Mouse (Mus musculus) mouse trophoblast stem cell (cell line): ENCODE data around the gene Dnase2a.

ENCODE experiments used
- in situ Hi-C, 2 experiments: fragments of 300-500 bp; cut with MseI, MboI; formaldehyde crosslinking; loops; 2 replicates in 1 of 2; 3 replicates in 1 of 2; pipeline ENCODE4 v1.15.1; 2025

Gene Dnase2a

DNA sequence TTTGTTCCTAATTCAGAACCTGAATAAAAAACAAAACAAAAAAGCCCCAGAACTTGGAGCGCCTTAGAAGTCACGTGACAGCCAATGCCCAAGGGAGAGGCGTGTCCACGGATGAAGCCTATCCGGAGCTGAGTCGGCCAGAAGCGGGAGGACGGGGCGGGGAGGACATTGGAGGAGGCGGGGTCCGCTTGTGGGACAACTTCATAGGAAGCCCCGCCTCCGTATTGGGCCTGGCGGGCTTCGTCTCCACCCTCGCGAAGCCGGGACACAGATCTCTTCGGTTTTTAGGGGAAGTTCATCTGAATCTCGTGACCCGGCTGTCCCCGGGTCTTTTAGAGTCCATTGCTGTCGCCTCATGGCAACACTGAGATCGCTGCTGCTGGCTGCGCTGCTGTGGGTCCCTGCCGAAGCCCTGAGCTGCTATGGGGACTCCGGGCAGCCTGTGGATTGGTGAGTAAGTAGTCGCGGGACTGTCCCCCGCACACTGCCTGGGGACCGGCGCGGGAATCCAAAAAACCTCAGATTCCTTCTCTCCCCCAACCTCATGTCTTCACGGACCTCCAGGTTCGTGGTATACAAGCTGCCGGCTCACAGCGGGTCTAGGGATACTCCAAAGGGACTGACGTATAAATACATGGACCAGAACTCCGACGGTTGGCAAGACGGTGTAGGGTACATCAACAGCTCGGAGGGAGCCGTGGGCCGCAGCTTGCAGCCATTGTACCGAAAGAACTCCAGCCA lies at the start of gene Dnase2a:
Gene Dnase2a, plus strand, starts transcription at position 140 of the 741 bp plus-strand sequence.
- in situ Hi-C loops, result no loop called here

- in situ Hi-C loops, result no loop called here
Measured at GRCm38 (mm10) chr8:84871376-84872308, 36.7 kb upstream of the Dnase2a start, which contains the start of gene Syce2. Gene Syce2, plus strand, starts transcription at chr8:84872111.

DNA sequence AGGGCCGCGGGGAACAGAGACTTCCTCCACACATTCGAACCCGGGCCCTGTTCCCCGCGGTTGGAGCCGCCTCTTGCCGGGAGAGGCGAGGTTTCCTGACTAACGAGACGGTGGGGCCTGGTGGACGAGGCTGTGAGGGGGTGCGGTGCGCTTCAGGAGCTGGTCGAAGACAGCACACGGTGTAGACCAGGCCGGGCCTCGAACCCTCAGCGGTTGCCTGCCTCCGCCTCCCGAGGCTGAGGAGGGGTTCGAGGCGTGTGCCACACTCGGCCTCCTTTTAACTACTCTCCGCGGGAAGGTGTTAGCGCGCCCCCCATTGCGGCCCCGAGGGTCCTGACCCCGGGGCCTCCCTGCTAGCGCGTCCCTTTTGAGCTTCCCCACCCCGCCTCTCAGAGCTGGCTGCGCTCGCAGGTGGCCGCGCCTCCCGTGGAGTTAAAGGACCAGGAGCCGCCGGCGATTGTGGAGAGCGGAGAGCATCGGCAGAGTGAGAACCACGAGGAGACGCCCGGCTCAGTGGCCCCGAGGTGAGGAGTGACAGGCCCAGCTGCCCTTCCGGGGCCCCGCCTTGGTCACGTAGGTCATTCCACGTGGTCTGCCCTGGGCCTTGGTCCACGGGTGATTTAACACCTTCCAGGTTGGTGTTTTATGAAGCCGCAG lies 35.9 kb upstream of the Dnase2a start:
- in situ Hi-C loops, result no loop called here

DNA sequence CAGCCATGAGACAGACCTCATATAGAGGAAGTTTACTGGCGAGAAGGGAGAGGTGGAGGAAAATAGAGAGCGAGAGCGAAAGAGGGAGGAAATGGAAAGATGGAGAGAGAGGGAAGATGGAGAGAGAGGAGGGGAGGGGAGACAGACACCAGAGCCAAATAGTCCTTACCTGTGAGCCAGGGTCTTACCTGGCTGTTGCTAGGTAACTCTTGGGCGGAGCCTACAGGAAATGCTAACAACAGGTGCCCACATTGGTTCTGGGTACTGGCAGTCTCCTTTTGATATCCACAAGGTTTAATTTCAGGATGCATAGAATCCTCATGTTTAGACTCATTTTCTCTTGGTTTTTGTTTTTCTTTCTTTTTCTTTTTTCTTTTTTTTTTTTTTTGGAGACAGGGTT lies 35.3 kb upstream of the Dnase2a start:
- in situ Hi-C loops, result no loop called here

DNA sequence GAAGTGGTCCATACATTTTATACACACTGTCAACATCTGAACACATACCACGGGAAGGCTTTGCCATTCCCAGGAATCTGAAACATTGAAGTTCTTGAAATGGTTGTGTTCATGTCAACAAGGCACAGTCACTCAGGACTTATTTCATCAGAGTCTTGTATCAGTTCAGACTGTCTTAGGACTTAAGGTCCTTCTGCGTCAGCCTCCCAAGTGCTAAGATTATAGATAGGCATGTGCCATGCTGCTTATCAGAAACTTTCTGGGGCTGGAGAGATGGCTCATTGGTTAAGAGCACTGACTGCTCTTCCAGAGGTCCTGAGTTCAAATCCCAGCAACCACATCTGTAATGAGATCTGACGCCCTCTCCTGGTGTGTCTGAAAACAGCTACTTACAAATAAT lies 34.0 kb upstream of the Dnase2a start:
- in situ Hi-C loops, result no loop called here

- in situ Hi-C loops, result no loop called here
Measured at GRCm38 (mm10) chr8:84877297-84878035, 30.9 kb upstream of the Dnase2a start.

DNA sequence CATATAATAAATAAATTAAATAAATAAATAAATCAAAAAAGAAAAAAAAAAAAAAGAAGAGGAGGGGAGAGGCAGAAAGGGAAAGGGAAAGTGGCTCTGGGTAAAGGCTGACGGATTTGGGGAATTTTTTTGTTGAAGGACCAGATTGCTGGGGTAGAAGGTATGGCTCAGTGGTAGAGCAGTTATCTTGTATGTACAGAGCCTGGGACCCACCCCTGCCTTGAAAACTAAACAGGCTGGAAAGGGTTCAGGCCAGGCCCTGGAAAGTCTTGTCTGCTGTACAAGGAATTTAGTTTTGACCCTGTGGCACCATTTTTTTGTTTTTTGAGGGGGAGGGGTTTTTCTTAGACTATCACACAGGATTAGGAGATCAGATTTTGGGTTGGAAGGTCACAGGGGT lies 29.4 kb upstream of the Dnase2a start:
- in situ Hi-C loops, result no loop called here

- in situ Hi-C loops, result no loop called here
Measured at GRCm38 (mm10) chr8:84884728-84885127, 23.6 kb upstream of the Dnase2a start.

DNA sequence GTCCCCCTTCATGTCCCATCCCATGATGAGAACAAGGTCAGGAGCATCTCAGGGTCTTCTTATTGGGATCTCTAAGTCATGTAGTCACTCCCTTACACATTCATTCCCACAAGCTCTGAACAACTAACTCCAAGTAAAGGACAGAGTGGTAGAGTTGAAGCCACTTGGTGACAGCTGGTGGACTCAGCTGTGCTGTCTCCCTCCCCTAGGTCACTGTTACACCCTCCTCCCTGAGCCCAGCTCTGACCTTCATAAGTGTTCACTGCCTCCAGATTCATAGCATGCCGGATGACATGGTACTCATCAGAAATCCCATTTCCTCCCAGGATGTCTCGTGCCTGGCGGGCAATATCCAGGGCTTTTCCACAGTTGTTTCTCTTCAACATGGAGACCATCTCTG lies 20.1 kb upstream of the Dnase2a start:
- in situ Hi-C loops, result no loop called here

GRCm38 (mm10) chr8:84889141-84889540 lies 19.2 kb upstream of the Dnase2a start:
- in situ Hi-C loops, result no loop called here

GRCm38 (mm10) chr8:84892993-84893708 lies 15.2 kb upstream of the Dnase2a start:
- in situ Hi-C loops, result no loop called here

DNA sequence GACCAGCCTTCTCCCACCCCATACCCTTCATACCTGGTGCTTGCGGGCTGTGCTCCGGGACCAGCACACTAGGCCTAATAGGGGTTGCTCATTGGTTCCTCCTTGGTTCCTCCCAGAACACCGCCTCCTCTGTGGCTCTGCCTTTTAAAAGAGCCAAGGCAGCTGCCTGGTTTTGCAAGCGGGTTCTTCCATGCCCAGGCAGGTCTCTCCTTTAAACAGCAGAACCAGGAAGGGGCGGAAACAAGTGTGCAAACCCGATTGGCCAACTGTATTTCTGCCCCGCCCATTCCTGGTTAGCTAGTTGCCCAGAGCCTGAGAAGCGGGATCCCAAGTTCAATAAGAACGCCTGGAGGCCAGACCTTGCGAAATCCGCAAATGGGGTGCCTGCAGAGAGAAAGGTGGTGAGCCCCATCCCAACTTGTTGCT lies 14.6 kb upstream of the Dnase2a start, which contains the start of gene Gcdh:
Gene Gcdh, minus strand, starts transcription at position 213 of the 426 bp plus-strand sequence.
- in situ Hi-C loops, result no loop called here

GRCm38 (mm10) chr8:84895963-84896362 lies 12.4 kb upstream of the Dnase2a start:
- in situ Hi-C loops, result no loop called here

DNA sequence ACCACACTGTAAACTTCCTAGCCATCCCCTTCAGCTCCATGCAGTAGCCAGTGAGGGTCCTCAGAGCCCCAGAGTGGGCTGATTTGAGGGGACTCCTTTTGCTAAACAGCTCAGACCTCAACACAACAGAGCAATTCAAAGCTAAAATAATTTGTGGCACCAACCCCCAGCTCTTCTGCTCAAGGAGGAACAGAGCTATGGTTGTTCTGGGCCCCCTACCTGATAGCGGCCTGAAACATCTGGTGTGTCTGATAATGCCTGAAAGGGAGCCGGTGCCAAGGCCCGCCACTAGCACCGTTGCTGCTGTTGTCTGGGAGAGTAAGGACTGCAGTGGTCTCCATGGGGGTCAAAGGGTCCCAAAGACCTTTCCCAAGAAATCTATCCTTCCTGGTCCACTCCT lies 7.3 kb upstream of the Dnase2a start:
- in situ Hi-C loops, result no loop called here

DNA sequence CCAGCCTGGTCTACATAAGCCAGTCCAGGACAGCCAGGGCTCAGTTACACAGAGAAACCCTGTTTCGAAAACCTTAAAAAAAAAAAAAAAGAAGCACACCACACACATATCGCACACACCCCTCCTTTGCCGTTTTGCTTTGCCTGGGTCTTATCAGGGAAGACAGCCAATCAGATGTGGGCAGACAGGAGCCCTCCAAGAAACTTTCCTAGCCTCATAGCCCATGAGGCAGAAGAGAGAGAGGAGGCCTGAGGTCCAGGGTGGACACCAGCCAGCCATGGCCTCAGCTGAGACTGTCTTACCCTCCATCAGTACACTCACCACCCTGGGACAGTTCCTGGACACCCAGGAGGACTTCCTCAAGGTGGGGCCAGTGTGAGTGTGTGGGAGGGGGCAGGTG lies 6.6 kb upstream of the Dnase2a start, which contains the start of gene Klf1:
Gene Klf1, plus strand, starts transcription at position 177 of the 400 bp plus-strand sequence.
- in situ Hi-C loops, result no loop called here

- in situ Hi-C loops, result no loop called here
Measured at GRCm38 (mm10) chr8:84902367-84902919, 5.9 kb upstream of the Dnase2a start.

DNA sequence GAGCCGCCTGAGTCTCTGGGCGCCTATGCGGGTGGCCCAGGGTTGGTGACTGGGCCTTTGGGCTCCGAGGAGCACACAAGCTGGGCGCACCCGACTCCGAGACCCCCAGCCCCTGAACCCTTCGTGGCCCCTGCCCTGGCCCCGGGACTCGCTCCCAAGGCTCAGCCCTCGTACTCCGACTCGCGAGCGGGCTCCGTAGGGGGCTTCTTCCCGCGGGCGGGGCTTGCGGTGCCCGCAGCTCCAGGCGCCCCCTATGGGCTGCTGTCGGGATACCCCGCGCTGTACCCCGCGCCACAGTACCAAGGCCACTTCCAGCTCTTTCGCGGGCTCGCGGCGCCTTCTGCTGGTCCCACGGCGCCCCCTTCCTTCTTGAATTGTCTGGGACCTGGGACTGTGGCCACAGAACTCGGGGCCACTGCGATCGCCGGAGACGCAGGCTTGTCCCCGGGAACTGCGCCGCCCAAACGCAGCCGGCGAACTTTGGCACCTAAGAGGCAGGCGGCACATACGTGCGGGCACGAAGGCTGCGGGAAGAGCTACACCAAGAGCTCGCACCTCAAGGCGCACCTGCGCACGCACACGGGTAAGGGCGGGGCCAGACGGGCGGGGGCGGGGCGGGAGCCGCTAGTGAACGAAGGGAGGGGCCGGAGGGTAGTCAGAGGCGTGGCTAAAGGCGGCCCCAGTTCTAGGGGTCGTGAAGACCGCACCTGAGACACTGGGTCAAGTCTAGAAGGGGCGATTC lies 5.3 kb upstream of the Dnase2a start:
- in situ Hi-C loops, result no loop called here

DNA sequence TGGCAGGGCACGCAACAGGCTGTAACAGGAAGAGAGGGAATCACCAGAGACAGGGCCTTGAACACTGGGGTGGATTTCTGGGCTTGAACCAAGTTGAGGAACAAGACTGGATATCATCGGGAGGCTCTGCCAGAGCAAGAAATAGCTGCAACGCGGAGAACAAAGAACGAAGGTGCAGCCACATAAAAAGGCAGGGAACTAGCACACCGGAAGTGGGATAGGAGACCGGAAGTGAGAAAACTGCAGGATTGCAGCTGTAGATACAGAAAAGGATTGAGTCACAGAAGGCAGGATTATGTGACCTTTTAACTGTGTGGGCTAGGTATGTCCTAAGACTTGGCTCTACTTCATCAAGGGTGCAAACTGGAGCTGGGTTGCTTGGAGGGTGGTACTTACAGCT lies 4.0 kb upstream of the Dnase2a start:
- in situ Hi-C loops, result no loop called here

- in situ Hi-C loops, result no loop called here
Measured at GRCm38 (mm10) chr8:84907037-84907436, 1.3 kb upstream of the Dnase2a start.

- in situ Hi-C loops, result no loop called here
Measured at GRCm38 (mm10) chr8:84907493-84907892, 867 bp upstream of the Dnase2a start.
